Mouse (Mus musculus) thymus, adult 2 months (tissue): ENCODE measurements at regions not wholly inside any gene's neighbourhood (a gene's known extent, or its start where the extent isn't known, plus 50 kb on each side); places are given as distances from the start of the nearest gene placed in this dataset.

Experiments used
- DNase-seq: peaks from one replicate; pipeline ENCODE4 v3.0.0; 2021
- H3K27ac ChIP-seq: fragments of 200-500 bp; 2 replicates; pipeline ENCODE4 v1.5.1; 2012; ENCODE audit warnings: low read length, control low read depth; ENCODE audit not compliant: control insufficient read depth, insufficient read depth
- H3K27me3 ChIP-seq: fragments of 200-500 bp; 2 replicates; pipeline ENCODE4 v1.6.1; 2012; ENCODE audit warnings: mild to moderate bottlenecking, low read length, moderate library complexity, mixed read lengths; ENCODE audit not compliant: control insufficient read depth, insufficient read depth
- H3K36me3 ChIP-seq: fragments of 200-500 bp; 2 replicates; pipeline ENCODE4 v1.6.1; 2012; ENCODE audit warnings: mild to moderate bottlenecking, low read length, moderate library complexity; ENCODE audit not compliant: control insufficient read depth, insufficient read depth
- H3K4me1 ChIP-seq: fragments of 200-500 bp; replicated peaks from 2 replicates; pipeline ENCODE4 v1.6.1; 2012; ENCODE audit warnings: low read length; ENCODE audit not compliant: control insufficient read depth, insufficient read depth
- H3K4me3 ChIP-seq: fragments of 200-500 bp; 2 replicates; pipeline ENCODE4 v1.5.1; 2012; ENCODE audit warnings: mild to moderate bottlenecking, low read length, control low read depth, moderate library complexity; ENCODE audit not compliant: control insufficient read depth, insufficient read depth
- CTCF ChIP-seq: fragments of 200-500 bp; IDR thresholded peaks from 2 replicates; pipeline ENCODE4 v1.5.1; 2012; ENCODE audit warnings: mild to moderate bottlenecking, control low read depth, low read length, moderate library complexity, borderline replicate concordance; ENCODE audit not compliant: control insufficient read depth, poor library complexity, insufficient read depth; ENCODE audit errors: extremely low read depth
- POLR2A ChIP-seq: fragments of 200-500 bp; IDR thresholded peaks from 2 replicates; pipeline ENCODE4 v1.6.1; 2012; ENCODE audit warnings: mild to moderate bottlenecking, low read length, control low read depth, moderate library complexity; ENCODE audit not compliant: control insufficient read depth, poor library complexity, insufficient read depth; ENCODE audit errors: extremely low read depth
- WGBS: fragments of 180-500 bp; shearing (Covaris S2); methylation state at CpG from one replicate; pipeline ENCODE4 v1.1.7; 2018; 5-methylcytosine and 5-hydroxymethylcytosine counted together

GRCm38 (mm10) chr12:26191982-26192576 lies 223.0 kb downstream of the Rnf144a start:
- DNase-seq = no peak
- 85% methylated on average over 4 of the region's 4 CpGs for WGBS
- Histone ChIP-seq H3K27ac (no peak overlapping the region), H3K4me1 (peaks cover 9% of the 10 kb centered on the region), H3K27me3 (no peaks in the 10 kb centered on the region), H3K4me3 (no peak overlapping the region), H3K36me3 (no peaks in the 10 kb centered on the region)
- TF ChIP-seq CTCF (no peak), POLR2A (no peak)

- no peak overlapping the region for H3K27ac ChIP-seq
- 88% methylated on average over 15 of the region's 15 CpGs for WGBS
- H3K36me3 ChIP-seq = no peaks in the 10 kb centered on the region
- no peak overlapping the region for H3K4me3 ChIP-seq
- TF ChIP-seq POLR2A = no peak
- no peak for TF ChIP-seq CTCF
- no peaks in the 10 kb centered on the region for H3K27me3 ChIP-seq
- H3K4me1 ChIP-seq = peaks cover 15% of the 10 kb centered on the region
- no peak for DNase-seq
Observed at GRCm38 (mm10) chr12:26191268-26191981, 223.6 kb downstream of the Rnf144a start.

- WGBS = 92% methylated on average over 2 of the region's 2 CpGs
- H3K27me3 ChIP-seq = no peaks in the 10 kb centered on the region
- H3K36me3 ChIP-seq = no peaks in the 10 kb centered on the region
- no peak overlapping the region for H3K27ac ChIP-seq
- H3K4me3 ChIP-seq = no peak overlapping the region
- DNase-seq = no peak
- peaks cover 24% of the 10 kb centered on the region for H3K4me1 ChIP-seq
- TF ChIP-seq CTCF (no peak), POLR2A (no peak)
Observed at GRCm38 (mm10) chr12:26188996-26189395, 226.1 kb downstream of the Rnf144a start.

GRCm38 (mm10) chr12:26187091-26187862 lies 227.8 kb downstream of the Rnf144a start:
- Histone ChIP-seq H3K4me3 (no peak overlapping the region), H3K27me3 (no peaks in the 10 kb centered on the region), H3K36me3 (no peaks in the 10 kb centered on the region), H3K4me1 (peaks cover 24% of the 10 kb centered on the region), H3K27ac (peak overlapping the region; percentile 39; the same call in 1 of the 2 replicates)
- 32% methylated on average over 8 of the region's 8 CpGs for WGBS
- DNase-seq = peak; percentile 70
- TF ChIP-seq POLR2A (no peak), CTCF (no peak)

DNA sequence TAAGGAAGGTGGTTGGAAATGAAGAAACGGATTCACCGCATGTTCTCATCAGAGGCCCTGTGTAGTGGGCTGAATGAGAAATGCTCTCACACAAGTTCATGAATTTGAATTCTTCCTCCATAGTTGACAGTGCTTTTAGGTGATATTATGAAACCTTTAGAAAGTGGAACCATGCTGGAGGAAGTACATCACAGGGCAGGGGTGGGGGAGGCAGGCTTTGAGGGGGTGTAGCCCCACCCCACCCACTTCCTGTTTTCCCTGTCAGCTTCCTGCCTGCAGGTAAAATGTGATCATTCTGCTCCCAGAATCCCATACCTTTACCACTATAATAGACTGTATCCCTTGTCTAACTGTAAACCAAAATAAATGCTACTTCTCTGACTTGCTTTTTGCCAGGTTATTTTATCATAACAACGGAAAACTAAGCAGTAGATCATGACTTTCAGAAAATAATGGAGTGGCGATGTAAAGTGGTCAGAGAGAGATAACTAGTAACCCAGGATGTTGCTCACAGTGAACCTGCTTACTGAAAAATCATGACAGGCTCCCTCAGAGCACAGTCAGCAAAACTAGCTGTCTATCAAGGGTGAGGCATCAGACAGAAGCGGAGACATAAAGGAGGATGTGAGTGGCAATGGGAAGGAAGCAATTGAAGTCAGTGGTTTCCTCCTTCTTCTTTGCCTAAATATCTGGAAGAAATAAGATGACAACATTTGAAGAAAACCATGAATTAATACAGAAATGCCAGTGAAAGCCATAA lies 230.2 kb downstream of the Rnf144a start:
- WGBS = 53% methylated on average over 5 of the region's 5 CpGs
- peaks cover 31% of the 10 kb centered on the region for H3K4me1 ChIP-seq
- TF ChIP-seq CTCF (no peak), POLR2A (no peak)
- no peaks in the 10 kb centered on the region for H3K27me3 ChIP-seq
- peak overlapping the region; percentile 73 for H3K27ac ChIP-seq
- DNase-seq = peak; percentile 60
- no peaks in the 10 kb centered on the region for H3K36me3 ChIP-seq
- H3K4me3 ChIP-seq = no peak overlapping the region

- Histone ChIP-seq H3K27ac (no peak overlapping the region), H3K4me1 (peaks cover 28% of the 10 kb centered on the region), H3K36me3 (no peaks in the 10 kb centered on the region), H3K4me3 (no peak overlapping the region), H3K27me3 (no peaks in the 10 kb centered on the region)
- WGBS = 97% methylated on average over 2 of the region's 2 CpGs
- DNase-seq = no peak
- no peak for TF ChIP-seq CTCF
- no peak for TF ChIP-seq POLR2A
Observed at GRCm38 (mm10) chr12:26183021-26183420, 232.0 kb downstream of the Rnf144a start.
